Mouse (Mus musculus): ENCODE measurements around the gene Zbtb17.

GRCm38 (mm10) chr4:141433191-141433590 lies 11.3 kb upstream of the Zbtb17 start:
- no peak for TF ChIP-seq CTCF (IDR thresholded peaks at IDR 0.05; ENCODE audit: low read depth, low read length)
- no peak for TF ChIP-seq EP300 (IDR thresholded peaks at IDR 0.05; ENCODE audit: insufficient read depth, low read depth, low read length)

Measured in ES-Bruce4 (cell line).